Mouse (Mus musculus) myocyte (in vitro differentiated cells): ENCODE results near the gene Cd164.

Experiments used
- MAX ChIP-seq: IDR thresholded peaks from one replicate; pipeline ENCODE4 v1.6.1; 2011; ENCODE audit warnings: low read depth, mild to moderate bottlenecking, control low read depth
- MYOD1 ChIP-seq, 3 experiments: IDR thresholded peaks; one replicate each; pipeline ENCODE4 v1.6.1; 2011; ENCODE audit warnings: control low read depth in 2 of 3, low read depth in 2 of 3, mild to moderate bottlenecking in 2 of 3, moderate library complexity in 1 of 3; ENCODE audit not compliant: insufficient read length in 2 of 3, control insufficient read depth in 1 of 3
- MYOG ChIP-seq, 3 experiments: IDR thresholded peaks; one replicate each; pipeline ENCODE4 v1.6.1; 2011; ENCODE audit warnings: control low read depth in 2 of 3, low read depth in 2 of 3, mild to moderate bottlenecking in 2 of 3; ENCODE audit not compliant: insufficient read length in 2 of 3, control insufficient read depth in 1 of 3, insufficient read depth in 1 of 3
- POLR2A ChIP-seq: IDR thresholded peaks from one replicate; pipeline ENCODE4 v1.6.1; 2011; ENCODE audit warnings: low read depth, mild to moderate bottlenecking, control low read depth, moderate library complexity; ENCODE audit not compliant: insufficient read length
- SRF ChIP-seq: IDR thresholded peaks from one replicate; pipeline ENCODE4 v1.6.1; 2011; ENCODE audit warnings: low read depth; ENCODE audit not compliant: control insufficient read depth, insufficient read length
- TCF12 ChIP-seq: IDR thresholded peaks from one replicate; pipeline ENCODE4 v1.6.1; 2011; ENCODE audit warnings: mild to moderate bottlenecking, control low read depth; ENCODE audit not compliant: poor library complexity, insufficient read depth, severe bottlenecking
- TCF3 ChIP-seq: IDR thresholded peaks from one replicate; pipeline ENCODE4 v1.6.1; 2011; ENCODE audit warnings: low read depth, control low read depth; ENCODE audit not compliant: insufficient read length

DNA sequence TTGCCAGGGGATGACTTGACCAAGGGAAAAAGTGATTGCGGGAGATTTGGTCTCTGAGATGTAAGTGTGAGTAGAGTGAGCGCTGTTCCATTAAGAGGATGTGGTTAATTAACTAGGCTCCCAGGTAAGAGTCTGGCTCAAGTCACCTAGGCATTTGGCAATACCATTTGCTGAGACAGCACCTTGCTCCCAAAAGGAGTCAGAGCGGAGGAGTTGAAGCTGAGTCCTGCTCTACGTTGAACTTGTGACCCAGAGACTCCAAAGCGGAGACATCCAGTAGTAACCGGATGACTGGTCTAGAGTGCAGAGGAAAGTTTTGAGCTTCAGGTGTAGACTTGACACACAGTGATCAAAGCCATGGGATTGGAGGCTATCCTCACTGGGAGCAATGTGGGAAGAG, 22.8 kb downstream of the Cd164 start:
- TF ChIP-seq TCF3 (no peak), MYOD1 (IDR thresholded peaks at IDR 0.05; ENCODE audit: control insufficient read depth in 1 of 3, insufficient read length in 2 of 3, low read depth in 2 of 3) (no peak), MAX (no peak), MYOG (IDR thresholded peaks at IDR 0.05; ENCODE audit: control insufficient read depth in 1 of 3, insufficient read depth in 1 of 3, insufficient read length in 2 of 3, low read depth in 2 of 3) (no peak), POLR2A (no peak), SRF (no peak), TCF12 (no peak)
